Mouse (Mus musculus): Measurements from ENCODE around the gene Usp42. TPM values are rescaled to one million over a fixed set of nuclear protein-coding genes. Genes with fewer than 3 reads are reported as not detected.
A peak's percentile ranks its signal among the peaks of the same experiment; 100 is the strongest.

Usp42 gene
- 10.9 and 11.2 TPM in 2 replicates for polyA plus RNA-seq (2015; fragmentation: Nextera tagmentation; extraction: Ambion mirVana)

- ATAC-seq (ENCODE audit: extremely low read depth, insufficient number of reproducible peaks, low FRiP score, low TSS enrichment), result peak; percentile 93
- H3K27ac ChIP-seq (replicated peaks), result peak within 1 kb of the TSS; percentile 92
Observed at GRCm38 (mm10) chr5:143732180-143732891, at the start of gene Usp42. Gene Usp42 (minus strand): TSS chr5:143732280.

GRCm38 (mm10) chr5:143760508-143760907 is 28.4 kb upstream of the Usp42 start:
- H3K27ac ChIP-seq (replicated peaks), result no peak overlapping the region
- 0 out of 2 replicates have a peak, but pooled peaks cover 5% of the 10 kb centered on the region for H3K36me3 ChIP-seq
- WGBS, result 80% methylated on average over 3 of the region's 3 CpGs
- H3K4me2 ChIP-seq, result no peak overlapping the region
- H3K4me3 ChIP-seq, result no peak overlapping the region
- H3K4me1 ChIP-seq, result peaks cover 9% of the 10 kb centered on the region
- no peaks in the 10 kb centered on the region for H3K9me3 ChIP-seq
- ATAC-seq (ENCODE audit: extremely low read depth, insufficient number of reproducible peaks, low FRiP score, low TSS enrichment), result no peak
- H3K9ac ChIP-seq, result no peak overlapping the region
- H3K27me3 ChIP-seq (replicated peaks), result peaks cover under 1% of the 10 kb centered on the region; the same call in 1 of the 2 replicates

More at GRCm38 (mm10) chr5:143732180-143732891, at the start of gene Usp42:
- under 1% methylated on average over 57 of the region's 82 CpGs for WGBS
- H3K4me1 ChIP-seq, result peaks cover 19% of the 10 kb centered on the region
- peak within 1 kb of the TSS; percentile 100 for H3K9ac ChIP-seq
- H3K4me2 ChIP-seq, result peak within 1 kb of the TSS; percentile 80
- H3K36me3 ChIP-seq, result peaks cover 8% of the 10 kb centered on the region
- H3K9me3 ChIP-seq, result no peaks in the 10 kb centered on the region
- H3K4me3 ChIP-seq, result peak within 1 kb of the TSS; percentile 99
- peaks cover 16% of the 10 kb centered on the region for H3K27me3 ChIP-seq (replicated peaks)

GRCm38 (mm10) chr5:143759554-143759953 is 27.5 kb upstream of the Usp42 start:
- Histone ChIP-seq H3K4me1 (peaks cover 9% of the 10 kb centered on the region), H3K27me3 (replicated peaks) (peaks cover 4% of the 10 kb centered on the region; the same call in 1 of the 2 replicates), H3K9me3 (no peaks in the 10 kb centered on the region), H3K36me3 (0 out of 2 replicates have a peak, but pooled peaks cover 5% of the 10 kb centered on the region), H3K27ac (replicated peaks) (no peak overlapping the region), H3K4me2 (peak overlapping the region; percentile 77; the same call in 1 of the 2 replicates), H3K4me3 (no peak overlapping the region), H3K9ac (no peak overlapping the region)
- ATAC-seq (ENCODE audit: extremely low read depth, insufficient number of reproducible peaks, low FRiP score, low TSS enrichment), result no peak
- WGBS, result 77% methylated on average over 8 of the region's 8 CpGs

GRCm38 (mm10) chr5:143757755-143758443 is 25.8 kb upstream of the Usp42 start:
- WGBS, result 22% methylated on average over 28 of the region's 28 CpGs
- ATAC-seq (ENCODE audit: extremely low read depth, insufficient number of reproducible peaks, low FRiP score, low TSS enrichment), result peak; percentile 72; the same call in 1 of the 2 replicates
- 0 out of 2 replicates have a peak overlapping the region, but pooled peaks have one; percentile 1 for H3K27ac ChIP-seq (replicated peaks)
- peaks cover 9% of the 10 kb centered on the region; the same call in 1 of the 2 replicates for H3K27me3 ChIP-seq (replicated peaks)
- peaks cover 9% of the 10 kb centered on the region for H3K4me1 ChIP-seq
- peak overlapping the region; percentile 77 for H3K4me2 ChIP-seq
- H3K9ac ChIP-seq, result peak overlapping the region; percentile 81
- H3K9me3 ChIP-seq, result no peaks in the 10 kb centered on the region
- no peaks in the 10 kb centered on the region for H3K36me3 ChIP-seq
- peak overlapping the region; percentile 59 for H3K4me3 ChIP-seq

- WGBS, result 85% methylated on average over 9 of the region's 9 CpGs
- no peaks in the 10 kb centered on the region for H3K36me3 ChIP-seq
- no peak overlapping the region for H3K27ac ChIP-seq (replicated peaks)
- H3K9me3 ChIP-seq, result no peaks in the 10 kb centered on the region
- H3K4me1 ChIP-seq, result peaks cover 9% of the 10 kb centered on the region
- peaks cover 9% of the 10 kb centered on the region; the same call in 1 of the 2 replicates for H3K27me3 ChIP-seq (replicated peaks)
- no peak for ATAC-seq (ENCODE audit: extremely low read depth, insufficient number of reproducible peaks, low FRiP score, low TSS enrichment)
- no peak overlapping the region for H3K4me2 ChIP-seq
- H3K4me3 ChIP-seq, result no peak overlapping the region
- no peak overlapping the region for H3K9ac ChIP-seq
Observed at GRCm38 (mm10) chr5:143755529-143756141, 23.6 kb upstream of the Usp42 start.

GRCm38 (mm10) chr5:143749630-143750208 is 17.6 kb upstream of the Usp42 start:
- H3K27me3 ChIP-seq (replicated peaks), result peaks cover 5% of the 10 kb centered on the region
- no peak overlapping the region for H3K4me3 ChIP-seq
- no peak overlapping the region for H3K4me2 ChIP-seq
- no peak overlapping the region for H3K27ac ChIP-seq (replicated peaks)
- H3K4me1 ChIP-seq, result no peaks in the 10 kb centered on the region
- ATAC-seq (ENCODE audit: extremely low read depth, insufficient number of reproducible peaks, low FRiP score, low TSS enrichment), result no peak
- no peak overlapping the region for H3K9ac ChIP-seq
- WGBS, result 75% methylated on average over 2 of the region's 2 CpGs
- H3K9me3 ChIP-seq, result no peaks in the 10 kb centered on the region
- H3K36me3 ChIP-seq, result no peaks in the 10 kb centered on the region

- ATAC-seq (ENCODE audit: extremely low read depth, insufficient number of reproducible peaks, low FRiP score, low TSS enrichment), result peak; percentile 44
- Histone ChIP-seq H3K9me3 (no peaks in the 10 kb centered on the region), H3K36me3 (peaks cover 15% of the 10 kb centered on the region), H3K27ac (replicated peaks) (peak overlapping the region; percentile 92), H3K4me1 (peaks cover 19% of the 10 kb centered on the region), H3K4me3 (peak overlapping the region; percentile 99), H3K4me2 (peak overlapping the region; percentile 80), H3K9ac (peak overlapping the region; percentile 100), H3K27me3 (replicated peaks) (peaks cover 13% of the 10 kb centered on the region)
- under 1% methylated on average over 33 of the region's 82 CpGs for WGBS
Observed at GRCm38 (mm10) chr5:143731483-143732112, 482 bp downstream of the Usp42 start.

- Histone ChIP-seq H3K9ac (peak overlapping the region; percentile 100), H3K36me3 (peaks cover 22% of the 10 kb centered on the region), H3K27me3 (replicated peaks) (peaks cover 6% of the 10 kb centered on the region), H3K9me3 (no peaks in the 10 kb centered on the region), H3K4me3 (peak overlapping the region; percentile 99), H3K27ac (replicated peaks) (peak overlapping the region; percentile 92; the same call in 1 of the 2 replicates), H3K4me2 (peak overlapping the region; percentile 80), H3K4me1 (peaks cover 19% of the 10 kb centered on the region)
- no peak for ATAC-seq (ENCODE audit: extremely low read depth, insufficient number of reproducible peaks, low FRiP score, low TSS enrichment)
- WGBS, result 14% methylated on average over 6 of the region's 6 CpGs
Observed at GRCm38 (mm10) chr5:143730915-143731314, 1.2 kb downstream of the Usp42 start.

GRCm38 (mm10) chr5:143721962-143722361 is 10.1 kb downstream of the Usp42 start:
- Histone ChIP-seq H3K9ac (no peak overlapping the region), H3K4me3 (no peak overlapping the region), H3K27me3 (replicated peaks) (no peaks in the 10 kb centered on the region), H3K27ac (replicated peaks) (no peak overlapping the region), H3K36me3 (peaks cover 100% of the 10 kb centered on the region), H3K9me3 (no peaks in the 10 kb centered on the region), H3K4me2 (no peak overlapping the region), H3K4me1 (no peaks in the 10 kb centered on the region)
- WGBS, result 93% methylated on average over 7 of the region's 7 CpGs
- no peak for ATAC-seq (ENCODE audit: extremely low read depth, insufficient number of reproducible peaks, low FRiP score, low TSS enrichment)

GRCm38 (mm10) chr5:143712011-143712800 is 19.9 kb downstream of the Usp42 start:
- Histone ChIP-seq H3K27ac (replicated peaks) (no peak overlapping the region), H3K36me3 (peaks cover 99% of the 10 kb centered on the region), H3K4me2 (no peak overlapping the region), H3K9me3 (no peaks in the 10 kb centered on the region), H3K9ac (no peak overlapping the region), H3K4me1 (peaks cover 10% of the 10 kb centered on the region), H3K4me3 (no peak overlapping the region), H3K27me3 (replicated peaks) (no peaks in the 10 kb centered on the region)
- WGBS, result 77% methylated on average over 14 of the region's 14 CpGs
- ATAC-seq (ENCODE audit: extremely low read depth, insufficient number of reproducible peaks, low FRiP score, low TSS enrichment), result no peak

Data from heart, embryonic 13.5 days (tissue).